Mouse (Mus musculus) ES-E14 (cell line): ENCODE results near the gene Polr1e.

ENCODE experiments used
- CHD2 ChIP-seq: IDR thresholded peaks from 2 replicates; pipeline ENCODE4 v1.6.1; 2014; ENCODE audit warnings: mild to moderate bottlenecking, low read depth, low read length, inconsistent platforms
- HCFC1 ChIP-seq: IDR thresholded peaks from 2 replicates; pipeline ENCODE4 v1.6.1; 2012; ENCODE audit warnings: low read length, inconsistent platforms, borderline replicate concordance; ENCODE audit not compliant: insufficient read depth
- MAFK ChIP-seq: IDR thresholded peaks from 2 replicates; pipeline ENCODE4 v1.6.1; 2014; ENCODE audit warnings: mild to moderate bottlenecking, low read depth, low read length, inconsistent platforms; ENCODE audit not compliant: insufficient read depth
- ZC3H11A ChIP-seq: IDR thresholded peaks from 2 replicates; pipeline ENCODE4 v1.6.1; 2012; ENCODE audit warnings: low read depth, mild to moderate bottlenecking, inconsistent platforms, low read length, borderline replicate concordance
- ZNF384 ChIP-seq: IDR thresholded peaks from 2 replicates; pipeline ENCODE4 v1.6.1; 2012; ENCODE audit warnings: low read depth, low read length, inconsistent platforms

GRCm38 (mm10) chr4:44973450-44973849, 44.9 kb upstream of the Polr1e start:
- TF ChIP-seq CHD2 (no peak), MAFK (no peak), HCFC1 (peak; percentile 77; the same call in 1 of the 2 replicates), ZC3H11A (0 out of 2 replicates have a peak, but pooled peaks have one; percentile 33), ZNF384 (peak; percentile 81)
